Mouse (Mus musculus): ENCODE results near the gene Slc2a13.

Gene Slc2a13

GRCm38 (mm10) chr15:91377105-91377504 is 196.0 kb downstream of the Slc2a13 start:
- DNase-seq (ENCODE audit: low read depth, low spot score), result no peak

GRCm38 (mm10) chr15:91374441-91374840 is 198.6 kb downstream of the Slc2a13 start:
- DNase-seq (ENCODE audit: low read depth, low spot score), result no peak

GRCm38 (mm10) chr15:91373203-91373584 is 199.9 kb downstream of the Slc2a13 start:
- no peak for DNase-seq (ENCODE audit: low read depth, low spot score)

- DNase-seq (ENCODE audit: low read depth, low spot score), result no peak
These were observed 200.4 kb downstream of the Slc2a13 start for GRCm38 (mm10) chr15:91372464-91373202.

GRCm38 (mm10) chr15:91371859-91372394 is 201.1 kb downstream of the Slc2a13 start:
- DNase-seq (ENCODE audit: low read depth, low spot score), result no peak

GRCm38 (mm10) chr15:91369736-91370449 is 203.2 kb downstream of the Slc2a13 start:
- DNase-seq (ENCODE audit: low read depth, low spot score), result no peak

GRCm38 (mm10) chr15:91360495-91360894 is 212.6 kb downstream of the Slc2a13 start:
- DNase-seq (ENCODE audit: low read depth, low spot score), result no peak

- DNase-seq (ENCODE audit: low read depth, low spot score), result no peak
These were observed 222.1 kb downstream of the Slc2a13 start for GRCm38 (mm10) chr15:91351006-91351405.

- DNase-seq (ENCODE audit: low read depth, low spot score), result no peak
These were observed 234.7 kb downstream of the Slc2a13 start for GRCm38 (mm10) chr15:91338350-91338749.

- no peak for DNase-seq (ENCODE audit: low read depth, low spot score)
These were observed 238.6 kb downstream of the Slc2a13 start for GRCm38 (mm10) chr15:91334416-91334900.

GRCm38 (mm10) chr15:91327748-91328147 is 245.3 kb downstream of the Slc2a13 start:
- DNase-seq (ENCODE audit: low read depth, low spot score), result no peak

GRCm38 (mm10) chr15:91327023-91327422 is 246.0 kb downstream of the Slc2a13 start:
- DNase-seq (ENCODE audit: low read depth, low spot score), result no peak

- DNase-seq (ENCODE audit: low read depth, low spot score), result no peak
These were observed 253.7 kb downstream of the Slc2a13 start for GRCm38 (mm10) chr15:91319376-91319775.

- no peak for DNase-seq (ENCODE audit: low read depth, low spot score)
These were observed 256.1 kb downstream of the Slc2a13 start for GRCm38 (mm10) chr15:91316964-91317363.

GRCm38 (mm10) chr15:91314402-91315318 is 258.4 kb downstream of the Slc2a13 start:
- DNase-seq (ENCODE audit: low read depth, low spot score), result no peak

GRCm38 (mm10) chr15:91304296-91304852 is 268.7 kb downstream of the Slc2a13 start:
- DNase-seq (ENCODE audit: low read depth, low spot score), result peak; percentile 61

- peak; percentile 60 for DNase-seq (ENCODE audit: low read depth, low spot score)
These were observed 271.7 kb downstream of the Slc2a13 start for GRCm38 (mm10) chr15:91301366-91301765.

- DNase-seq (ENCODE audit: low read depth, low spot score), result no peak
These were observed 273.7 kb downstream of the Slc2a13 start for GRCm38 (mm10) chr15:91299319-91299835.

GRCm38 (mm10) chr15:91283418-91283817 is 289.6 kb downstream of the Slc2a13 start:
- no peak for DNase-seq (ENCODE audit: low read depth, low spot score)

- no peak for DNase-seq (ENCODE audit: low read depth, low spot score)
These were observed 290.2 kb downstream of the Slc2a13 start for GRCm38 (mm10) chr15:91282822-91283221.

GRCm38 (mm10) chr15:91281521-91281920 is 291.5 kb downstream of the Slc2a13 start:
- DNase-seq (ENCODE audit: low read depth, low spot score), result no peak

Data from retina, postnatal 7 days (tissue).